Mouse (Mus musculus) 416B (cell line): Measurements from ENCODE around the gene Cerk.
"Not testable (repeated sequence)": the region's sequence is repeated elsewhere in the genome, so short reads cannot be mapped to it uniquely, and the experiment has no call there.

Experiments used
- DNase-seq: peaks from one replicate; pipeline ENCODE4 v3.0.0; 2011; ENCODE audit warnings: low read depth

The Cerk gene

GRCm38 (mm10) chr15:86185689-86186569 lies at the start of gene Cerk:
Gene Cerk (minus strand): TSS chr15:86186141.
- peak; percentile 78 for DNase-seq

DNA sequence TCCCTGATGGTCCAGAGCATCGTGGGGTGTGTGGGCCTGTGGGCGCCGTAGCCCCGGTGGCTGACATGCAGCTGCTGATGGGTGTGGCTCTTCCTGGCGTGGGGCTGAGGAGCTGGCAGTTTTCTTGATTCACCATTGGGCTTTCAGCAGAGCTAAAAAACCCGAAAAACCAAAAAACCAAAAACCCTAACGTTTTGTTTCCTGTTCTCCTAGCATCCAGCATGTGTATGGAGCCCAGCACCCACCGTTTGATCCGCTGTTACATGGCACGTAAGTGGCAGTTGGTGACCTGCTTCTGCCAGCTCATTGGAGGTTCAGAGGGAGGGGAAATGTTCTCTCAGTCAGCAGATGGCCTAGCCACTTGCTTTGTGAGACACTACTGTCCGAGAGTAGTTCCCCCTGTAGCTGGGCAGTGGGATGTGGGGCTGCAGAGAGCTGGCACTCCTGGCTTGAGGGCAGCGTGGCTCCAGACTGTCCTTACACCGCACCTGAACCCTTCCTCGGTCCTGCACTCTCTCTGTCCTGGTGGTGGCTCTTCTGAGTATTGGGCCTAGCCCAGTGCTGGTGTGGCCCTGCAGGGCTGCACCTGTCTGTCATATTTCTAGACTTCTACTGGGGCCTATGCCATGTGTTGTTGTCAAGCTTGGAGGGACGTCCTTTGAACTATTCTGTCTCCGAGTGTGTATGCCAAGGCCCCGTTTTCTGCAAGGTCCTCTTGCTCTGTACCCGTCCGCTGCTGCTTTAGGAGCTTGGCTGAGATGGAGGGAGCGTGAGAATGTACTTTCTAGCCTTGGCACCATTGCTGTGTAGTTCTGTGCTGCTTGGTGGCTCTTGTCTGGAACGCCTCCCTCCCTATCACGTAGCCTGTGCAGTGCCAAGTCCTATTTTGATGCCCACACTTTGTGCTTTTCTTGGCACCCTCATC lies 48.8 kb upstream of the Cerk start:
- DNase-seq, result peak; percentile 73

GRCm38 (mm10) chr15:86234001-86234400 lies 48.1 kb upstream of the Cerk start:
- DNase-seq, result no peak

- DNase-seq, result no peak
Measured at GRCm38 (mm10) chr15:86231831-86232512, 46.0 kb upstream of the Cerk start.

GRCm38 (mm10) chr15:86231170-86231569 lies 45.2 kb upstream of the Cerk start:
- DNase-seq, result no peak

DNA sequence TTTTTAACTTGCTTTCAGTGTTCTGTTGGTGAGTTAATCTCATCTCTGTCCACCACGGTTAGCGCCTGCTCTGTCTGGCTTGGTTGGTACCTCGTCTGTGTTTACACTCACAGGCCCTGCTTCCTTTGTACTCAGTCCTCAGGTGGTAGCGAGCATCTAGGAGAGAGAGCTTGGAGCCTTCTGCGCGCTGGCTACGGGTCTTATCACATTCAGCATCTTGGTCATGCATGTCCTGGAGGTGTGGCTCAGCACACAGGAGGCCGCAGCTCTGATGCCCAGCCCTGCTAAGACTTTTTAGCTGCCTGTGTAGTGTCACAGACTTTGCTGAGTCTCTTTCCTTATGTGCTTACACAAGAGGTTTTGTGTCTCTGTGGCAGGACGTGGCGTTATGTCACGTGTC lies 43.7 kb upstream of the Cerk start:
- peak; percentile 63 for DNase-seq

DNA sequence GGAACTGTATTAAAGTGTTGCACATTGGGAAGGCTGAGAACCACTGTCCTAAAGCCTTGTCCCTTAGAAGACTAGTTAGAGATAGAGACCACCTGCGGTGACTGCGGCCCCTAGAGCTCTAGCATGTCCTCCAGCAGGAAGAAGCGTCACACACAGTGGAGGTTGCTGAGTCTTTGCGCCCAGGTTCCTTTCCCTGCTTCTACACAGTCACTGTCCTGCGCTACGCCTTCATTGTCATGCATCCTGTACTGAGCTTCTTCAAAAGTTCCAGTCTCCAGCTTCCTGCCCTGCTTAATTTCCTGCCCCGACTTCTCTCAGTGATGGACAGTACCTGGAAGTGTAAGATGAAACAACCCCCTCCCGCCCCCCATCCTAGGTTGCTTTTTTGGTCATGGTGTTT lies 43.1 kb upstream of the Cerk start:
- no peak for DNase-seq

GRCm38 (mm10) chr15:86228186-86228585 lies 42.2 kb upstream of the Cerk start:
- peak; percentile 80 for DNase-seq

- no peak for DNase-seq
Measured at GRCm38 (mm10) chr15:86226968-86227367, 41.0 kb upstream of the Cerk start.

DNA sequence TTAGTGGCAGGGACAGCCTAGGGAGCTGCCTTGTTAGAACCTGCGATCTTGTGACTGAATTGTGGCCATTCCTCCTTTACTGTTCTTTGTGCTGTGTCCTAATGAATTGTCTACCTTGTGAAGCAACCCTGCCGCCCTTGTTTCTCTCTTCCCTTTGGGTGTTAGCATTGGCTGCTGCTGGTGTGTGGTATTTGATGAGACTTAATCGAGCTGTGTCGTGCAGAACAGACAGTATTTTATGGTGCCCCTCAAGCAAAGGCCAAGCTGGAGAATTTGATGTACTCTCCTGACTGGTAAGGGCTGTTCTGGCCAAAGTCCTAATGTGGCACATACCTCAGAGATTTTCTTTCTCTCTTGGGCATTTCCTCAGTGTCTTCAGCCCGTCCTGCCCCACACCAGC lies 40.3 kb upstream of the Cerk start:
- DNase-seq, result no peak

- DNase-seq, result peak; percentile 46
Measured at GRCm38 (mm10) chr15:86224972-86225551, 39.1 kb upstream of the Cerk start.

- not testable (repeated sequence) for DNase-seq
Measured at GRCm38 (mm10) chr15:86221901-86222300, 36.0 kb upstream of the Cerk start.

DNA sequence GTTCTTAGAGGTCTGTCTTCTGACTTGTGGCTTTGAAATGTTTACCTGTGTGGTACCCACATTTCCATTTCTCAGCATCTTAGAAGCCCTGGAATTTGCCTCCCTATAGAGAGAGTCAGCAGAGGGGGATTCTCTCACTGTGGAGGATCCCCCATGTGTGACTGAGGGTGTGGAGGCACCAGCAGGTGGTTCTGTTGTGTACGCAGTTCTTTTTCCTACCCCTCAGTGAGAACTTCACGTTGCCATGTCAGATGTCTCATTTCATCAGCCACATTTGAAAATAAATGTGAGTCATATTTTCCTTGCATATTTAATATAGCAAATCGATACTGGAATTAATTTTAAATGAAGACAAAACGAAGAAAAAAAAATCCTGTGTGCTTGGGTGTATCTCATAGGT lies 35.4 kb upstream of the Cerk start:
- no peak for DNase-seq

DNA sequence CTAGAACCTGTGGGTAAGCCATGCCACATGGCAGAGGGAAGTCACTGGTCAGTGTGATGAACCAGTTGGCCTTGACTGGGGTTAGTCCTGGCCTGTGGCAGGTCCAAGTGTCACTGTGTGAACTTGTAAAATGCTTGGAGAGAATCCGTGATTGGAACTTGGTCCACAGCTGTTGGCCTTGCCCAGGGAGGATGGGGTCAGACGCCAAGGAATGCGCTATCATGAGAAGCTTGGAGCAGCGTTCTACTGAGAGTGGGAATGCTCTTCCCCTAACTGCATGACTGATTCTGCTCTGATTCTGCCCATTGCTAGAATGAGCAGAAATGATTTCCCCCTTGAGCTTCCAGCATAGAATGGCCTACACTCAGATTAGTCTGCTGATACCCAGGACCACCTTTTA lies 34.8 kb upstream of the Cerk start:
- no peak for DNase-seq

- peak; percentile 53 for DNase-seq
Measured at GRCm38 (mm10) chr15:86220229-86220630, 34.3 kb upstream of the Cerk start.

GRCm38 (mm10) chr15:86219534-86220228 lies 33.7 kb upstream of the Cerk start:
- no peak for DNase-seq

DNA sequence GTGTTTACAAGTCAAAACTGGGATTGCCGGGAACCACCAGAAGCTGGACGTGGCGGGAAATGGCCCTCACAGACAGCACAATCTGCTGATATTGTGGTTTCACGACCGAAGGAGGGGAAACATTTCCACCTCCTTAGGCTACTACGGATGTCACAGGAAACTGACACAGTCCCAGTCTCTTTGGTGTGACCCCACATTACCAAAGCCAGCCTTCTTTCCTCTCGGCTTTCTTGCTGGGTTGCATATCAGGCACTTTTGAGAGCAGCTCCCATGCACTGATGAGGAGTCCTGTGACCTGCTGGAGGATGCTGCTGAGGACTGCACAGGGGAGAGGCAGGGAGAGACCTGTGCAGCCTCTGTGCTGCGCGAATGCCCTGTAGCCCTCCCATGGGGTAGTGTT lies 30.7 kb upstream of the Cerk start:
- DNase-seq, result not testable (repeated sequence)

GRCm38 (mm10) chr15:86214549-86215201 lies 28.7 kb upstream of the Cerk start:
- DNase-seq, result no peak

GRCm38 (mm10) chr15:86213753-86214548 lies 28.0 kb upstream of the Cerk start, which contains the start of gene Tbc1d22a:
Gene Tbc1d22a (plus strand): TSS chr15:86214459.
- peak; percentile 95 for DNase-seq

DNA sequence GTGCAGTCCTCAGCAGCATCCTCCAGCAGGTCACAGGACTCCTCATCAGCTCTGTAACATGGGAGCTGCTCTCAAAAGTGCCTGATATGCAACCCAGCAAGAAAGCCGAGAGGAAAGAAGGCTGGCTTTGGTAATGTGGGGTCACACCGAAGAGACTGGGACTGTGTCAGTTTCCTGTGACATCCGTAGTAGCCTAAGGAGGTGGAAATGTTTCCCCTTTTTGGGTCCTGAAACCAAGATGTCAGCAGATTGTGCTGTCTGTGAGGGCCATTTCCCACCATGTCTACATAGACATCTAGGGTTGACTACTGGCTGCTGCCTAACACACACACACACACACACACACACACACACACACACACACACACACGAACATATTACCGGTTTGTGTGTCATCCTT lies 26.3 kb upstream of the Cerk start:
- not testable (repeated sequence) for DNase-seq
